Mouse (Mus musculus) cortical plate, adult 2 months (tissue): Measurements from ENCODE around the gene Fam228a.

ENCODE experiments used
- CTCF ChIP-seq: fragments of 200-500 bp; IDR thresholded peaks from 2 replicates; pipeline ENCODE4 v1.5.1; 2011; ENCODE audit warnings: mild to moderate bottlenecking, control low read depth, low read length; ENCODE audit not compliant: insufficient read depth; ENCODE audit errors: extremely low read depth
- POLR2A ChIP-seq: fragments of 200-500 bp; IDR thresholded peaks from 2 replicates; pipeline ENCODE4 v1.6.1; 2011; ENCODE audit warnings: mild to moderate bottlenecking, low read length, control low read depth; ENCODE audit not compliant: insufficient read depth; ENCODE audit errors: extremely low read depth

DNA sequence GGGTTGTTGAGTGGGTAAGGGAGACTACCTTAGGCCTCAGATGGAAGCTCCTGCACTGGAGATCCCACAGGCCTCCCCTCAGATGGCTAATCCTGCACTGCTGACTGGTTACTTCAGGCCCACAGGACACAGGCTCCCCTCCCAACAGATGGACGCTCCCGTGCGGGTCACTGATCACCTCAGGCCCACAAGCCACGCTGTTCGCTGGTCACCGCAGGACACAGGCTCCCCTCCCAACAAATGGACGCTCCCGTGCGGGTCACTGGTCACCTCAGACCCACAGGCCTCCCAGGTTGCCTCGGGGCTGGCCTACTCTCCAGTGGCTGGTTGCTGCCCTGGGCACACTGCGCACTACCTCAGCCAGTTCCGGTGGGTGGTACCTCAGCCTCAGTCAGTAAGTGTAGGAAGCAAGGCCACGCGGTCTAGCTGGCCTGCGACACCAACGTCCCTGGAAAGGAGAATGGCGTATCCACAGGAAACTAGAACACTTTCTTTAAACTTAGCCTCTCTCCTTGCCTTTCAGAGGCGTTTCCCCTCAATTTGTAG lies at the start of gene Fam228a:
- TF ChIP-seq CTCF (no peak), POLR2A (no peak)
